Mouse (Mus musculus) kidney, postnatal 36 days (tissue): ENCODE measurements around the gene Tmem52.

Experiments
- DNase-seq, 2 experiments: peaks; one replicate each; pipeline ENCODE4 v3.0.0; 2021 to 2022; ENCODE audit warnings: mixed read lengths in 2 of 2

Tmem52 gene

GRCm38 (mm10) chr4:155514810-155515209 is 45.9 kb downstream of the Tmem52 start:
- DNase-seq: no peak

GRCm38 (mm10) chr4:155517948-155518517 is 49.1 kb downstream of the Tmem52 start:
- DNase-seq: peak; percentile 5 to 30
